Mouse (Mus musculus) cortical plate, adult 2 months (tissue): ENCODE results near the gene Vav1.
"Not testable (repeated sequence)": the region's sequence is repeated elsewhere in the genome, so short reads cannot be mapped to it uniquely, and the experiment has no call there.

Source experiments
- CTCF ChIP-seq: fragments of 200-500 bp; IDR thresholded peaks from 2 replicates; pipeline ENCODE4 v1.5.1; 2011; ENCODE audit warnings: mild to moderate bottlenecking, control low read depth, low read length; ENCODE audit not compliant: insufficient read depth; ENCODE audit errors: extremely low read depth
- POLR2A ChIP-seq: fragments of 200-500 bp; IDR thresholded peaks from 2 replicates; pipeline ENCODE4 v1.6.1; 2011; ENCODE audit warnings: mild to moderate bottlenecking, low read length, control low read depth; ENCODE audit not compliant: insufficient read depth; ENCODE audit errors: extremely low read depth

- not testable (repeated sequence) for TF ChIP-seq CTCF, POLR2A
Observed at GRCm38 (mm10) chr17:57277598-57278261, 1.2 kb upstream of the Vav1 start.
